Mouse (Mus musculus) mesoderm, embryonic 11.5 days (tissue): Measurements from ENCODE around the gene Erich4.
"Not testable (repeated sequence)": the region's sequence is repeated elsewhere in the genome, so short reads cannot be mapped to it uniquely, and the experiment has no call there.

ENCODE experiments used
- DNase-seq: peaks from one replicate; pipeline ENCODE4 v3.0.0-alpha.2; 2012; ENCODE audit warnings: low read depth, low spot score

Gene Erich4

DNA sequence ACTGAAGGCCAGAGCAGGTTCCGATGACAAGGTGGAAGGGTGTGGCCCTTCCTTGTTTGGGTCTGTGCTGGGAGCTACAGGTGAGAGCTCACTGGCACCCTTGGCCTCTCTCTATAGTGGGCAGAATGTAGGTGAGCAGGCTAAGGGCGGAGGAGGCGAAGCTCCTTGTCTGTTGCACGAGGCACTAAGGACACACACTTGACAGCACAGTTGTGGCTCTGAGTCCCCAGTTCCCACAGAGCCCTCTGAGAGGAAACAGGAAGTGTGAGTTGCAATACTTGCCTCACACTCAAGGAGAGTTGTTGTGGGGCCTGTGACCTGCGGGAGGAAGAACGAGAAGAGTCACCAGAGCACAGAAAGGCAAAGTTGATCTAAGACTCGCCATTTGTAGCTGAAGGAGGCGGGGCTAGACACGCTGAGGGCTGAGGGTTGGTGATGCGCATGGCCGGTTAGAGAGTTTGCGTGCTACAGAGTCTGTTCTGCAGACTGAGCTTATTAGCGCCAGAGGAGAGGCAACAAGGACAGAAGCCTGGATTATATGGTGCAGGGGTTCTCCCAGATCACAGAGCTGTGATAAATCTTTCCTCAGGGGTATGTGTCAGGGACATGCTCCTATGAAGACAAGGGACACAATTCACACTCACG lies 38.8 kb downstream of the Erich4 start:
- DNase-seq, result not testable (repeated sequence)

- not testable (repeated sequence) for DNase-seq
Observed at GRCm38 (mm10) chr7:25576308-25576707, 39.4 kb downstream of the Erich4 start.

- DNase-seq, result no peak
Observed at GRCm38 (mm10) chr7:25575870-25576269, 39.8 kb downstream of the Erich4 start.

GRCm38 (mm10) chr7:25575105-25575504 lies 40.6 kb downstream of the Erich4 start:
- no peak for DNase-seq

DNA sequence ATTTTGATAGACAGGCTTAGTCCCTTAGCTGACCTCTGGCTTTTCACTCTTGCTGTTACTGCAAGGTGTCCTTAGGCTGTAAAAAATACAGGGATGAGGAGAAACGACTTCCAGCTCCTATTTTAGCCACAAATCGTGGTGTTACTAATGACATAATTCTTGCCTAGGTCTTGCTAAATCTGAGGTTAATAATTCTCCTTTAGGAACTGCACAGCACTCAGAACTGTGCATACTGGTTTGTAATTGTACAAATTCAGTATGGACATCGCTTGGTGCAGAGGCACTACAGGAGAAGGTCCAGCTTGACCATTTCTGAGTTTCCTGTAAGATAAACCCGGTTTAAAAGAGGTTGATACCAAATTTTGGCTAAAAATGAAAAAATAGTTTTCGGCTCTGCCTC lies 41.9 kb downstream of the Erich4 start:
- not testable (repeated sequence) for DNase-seq

GRCm38 (mm10) chr7:25568721-25569120 lies 47.0 kb downstream of the Erich4 start:
- no peak for DNase-seq
